Mouse (Mus musculus): ENCODE results near the gene Ace3.

Ace3 gene

GRCm38 (mm10) chr11:106045780-106046179 is 51.3 kb downstream of the Ace3 start:
- DNase-seq = no peak

- no peak for DNase-seq
Measured at GRCm38 (mm10) chr11:106046584-106046983, 52.1 kb downstream of the Ace3 start.

GRCm38 (mm10) chr11:106053921-106054320 is 59.4 kb downstream of the Ace3 start:
- no peak for DNase-seq

GRCm38 (mm10) chr11:106054600-106054999 is 60.1 kb downstream of the Ace3 start:
- DNase-seq = no peak

Measured in right cerebral cortex, postnatal 4 days (tissue).